Mouse (Mus musculus): ENCODE data around the gene Arid1b.

Gene Arid1b

GRCm38 (mm10) chr17:5021303-5022003 lies 27.3 kb downstream of the Arid1b start:
- DNase-seq (ENCODE audit: low read depth) = no peak

- no peak for DNase-seq (ENCODE audit: low read depth)
Measured at GRCm38 (mm10) chr17:5022019-5022544, 27.9 kb downstream of the Arid1b start.

- DNase-seq (ENCODE audit: low read depth) = no peak
Measured at GRCm38 (mm10) chr17:5023745-5024144, 29.6 kb downstream of the Arid1b start.

GRCm38 (mm10) chr17:5025400-5025799 lies 31.3 kb downstream of the Arid1b start:
- no peak for DNase-seq (ENCODE audit: low read depth)

DNA sequence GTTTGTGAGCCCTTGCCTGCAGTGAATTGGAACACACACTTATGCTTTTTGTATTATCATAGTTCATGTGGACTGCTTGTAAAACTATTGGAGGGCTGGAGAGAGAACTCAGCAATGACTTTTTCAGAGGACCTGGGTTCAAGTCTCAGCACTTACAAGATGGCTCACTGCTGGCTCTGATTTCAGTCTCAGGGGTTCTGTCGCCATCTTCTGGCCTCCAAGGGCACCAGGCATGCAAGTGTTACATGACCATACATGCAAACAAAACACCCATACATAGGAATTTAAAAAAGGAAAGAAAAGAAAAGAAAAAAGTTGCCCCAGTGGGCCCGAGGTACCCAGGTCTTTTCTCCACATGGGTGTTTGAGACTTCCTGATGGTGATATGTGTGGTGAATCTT lies 32.4 kb downstream of the Arid1b start:
- DNase-seq (ENCODE audit: low read depth) = peak; percentile 35

GRCm38 (mm10) chr17:5029148-5029547 lies 35.0 kb downstream of the Arid1b start:
- DNase-seq (ENCODE audit: low read depth) = no peak

GRCm38 (mm10) chr17:5030290-5030689 lies 36.2 kb downstream of the Arid1b start:
- DNase-seq (ENCODE audit: low read depth) = no peak

GRCm38 (mm10) chr17:5033346-5033745 lies 39.2 kb downstream of the Arid1b start:
- no peak for DNase-seq (ENCODE audit: low read depth)

GRCm38 (mm10) chr17:5034201-5034600 lies 40.1 kb downstream of the Arid1b start:
- no peak for DNase-seq (ENCODE audit: low read depth)

DNA sequence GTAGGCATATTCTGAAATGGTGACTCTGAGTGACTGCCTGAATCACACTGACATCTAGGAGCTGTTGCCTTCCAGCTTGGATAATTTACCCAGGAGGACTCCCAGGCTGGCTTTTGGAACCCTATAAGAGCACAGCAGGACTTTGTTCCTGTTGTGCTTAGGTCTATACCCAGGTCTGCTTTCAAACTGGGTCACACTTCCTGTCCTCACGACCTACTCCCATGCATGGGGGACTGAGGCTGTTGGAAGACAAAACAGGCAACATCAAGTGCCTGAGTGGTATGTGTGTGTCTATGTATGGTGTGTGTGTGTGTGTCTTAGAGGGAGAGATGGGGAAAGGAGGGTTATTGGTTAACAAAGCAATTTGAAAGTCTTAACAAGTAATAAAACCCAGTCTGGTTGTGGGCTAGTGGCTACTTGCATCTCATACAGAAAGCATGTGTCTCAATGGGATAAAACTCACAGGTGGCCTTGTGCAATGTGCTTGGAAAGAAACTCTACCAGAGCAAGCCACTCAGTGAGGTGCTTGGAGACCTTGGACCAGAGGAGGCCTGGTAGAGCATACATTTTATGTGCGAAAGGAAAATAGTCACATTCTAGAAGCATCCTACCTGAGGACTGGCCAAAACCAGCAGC lies 42.2 kb downstream of the Arid1b start:
- DNase-seq (ENCODE audit: low read depth) = peak; percentile 21

DNA sequence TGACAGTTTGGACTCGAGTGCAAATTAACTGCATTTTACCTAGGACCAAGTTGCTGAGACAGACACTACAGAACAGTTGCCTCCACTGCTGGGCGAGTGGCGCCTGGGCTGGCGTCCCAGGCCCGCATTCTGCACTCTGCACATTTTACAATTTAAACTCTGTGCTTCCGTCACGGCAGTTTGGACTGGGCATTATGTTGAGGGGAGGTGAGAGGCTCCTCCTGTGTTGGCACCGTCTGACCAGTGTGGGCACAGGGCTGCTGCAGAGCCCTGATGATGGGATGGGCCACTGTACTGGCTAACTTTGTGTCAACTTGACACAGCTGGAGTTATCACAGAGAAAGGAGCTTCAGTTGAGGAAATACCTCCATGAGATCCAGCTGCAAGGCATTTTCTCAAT lies 43.1 kb downstream of the Arid1b start:
- DNase-seq (ENCODE audit: low read depth) = no peak

DNA sequence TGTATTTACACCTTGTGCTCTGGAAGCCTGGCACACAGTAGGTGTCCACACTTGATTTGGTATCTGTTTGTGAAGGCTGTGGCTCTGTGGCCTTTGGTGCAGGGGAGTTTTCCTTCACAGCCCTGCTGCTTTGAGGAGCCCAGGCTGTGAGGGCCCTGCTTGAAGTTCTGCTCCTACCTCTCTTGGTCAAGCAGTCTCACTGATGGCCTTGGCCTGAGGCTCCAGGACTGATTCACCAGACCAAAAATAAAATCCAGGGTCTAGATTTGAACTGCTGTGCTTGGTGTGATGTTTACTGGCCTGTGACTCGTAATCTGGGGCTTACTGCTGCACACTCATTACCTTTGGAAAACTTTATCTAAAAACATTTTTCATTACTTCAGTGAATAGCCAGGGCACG lies 45.7 kb downstream of the Arid1b start:
- no peak for DNase-seq (ENCODE audit: low read depth)

DNA sequence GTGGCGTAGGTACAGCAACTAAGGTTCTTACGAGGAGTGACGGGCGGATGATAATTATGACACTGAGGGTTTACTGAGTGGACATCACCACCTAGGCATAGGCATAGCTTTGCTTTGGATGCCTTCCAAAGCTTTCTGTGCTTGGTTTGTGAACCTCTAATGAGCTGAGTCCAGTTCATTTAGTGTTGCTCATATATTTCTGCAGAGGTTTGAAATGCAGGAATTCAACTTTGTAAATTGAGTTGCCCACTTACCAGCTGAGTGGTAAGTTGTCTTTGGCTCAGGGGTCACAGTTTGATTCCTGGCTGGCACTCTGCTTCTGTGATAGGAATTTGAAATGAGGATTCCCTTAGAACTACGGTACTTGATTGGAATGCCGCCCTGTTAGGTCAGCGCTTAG lies 49.7 kb downstream of the Arid1b start:
- DNase-seq (ENCODE audit: low read depth) = no peak

DNA sequence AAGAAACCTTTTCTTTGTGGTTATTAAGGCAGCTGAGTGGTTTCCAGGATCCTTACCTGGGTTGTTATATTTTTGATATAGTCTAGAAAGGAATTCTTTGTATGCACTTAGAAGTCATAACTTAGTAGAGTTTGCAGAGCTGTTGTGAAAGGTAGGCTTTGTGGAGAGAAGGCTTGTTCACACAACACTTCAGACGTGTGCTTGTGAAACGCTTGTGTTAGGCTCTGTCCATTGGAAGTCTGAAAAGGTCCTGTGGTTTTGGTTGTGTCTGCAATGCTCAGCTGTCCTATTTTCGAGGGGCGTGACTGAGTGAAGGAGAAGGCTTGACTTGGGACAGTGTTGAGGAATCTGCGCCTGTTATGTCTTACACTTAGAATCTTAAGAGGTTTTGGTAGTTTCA lies 51.5 kb downstream of the Arid1b start:
- DNase-seq (ENCODE audit: low read depth) = no peak

GRCm38 (mm10) chr17:5047373-5047772 lies 53.2 kb downstream of the Arid1b start:
- peak; percentile 33 for DNase-seq (ENCODE audit: low read depth)

DNA sequence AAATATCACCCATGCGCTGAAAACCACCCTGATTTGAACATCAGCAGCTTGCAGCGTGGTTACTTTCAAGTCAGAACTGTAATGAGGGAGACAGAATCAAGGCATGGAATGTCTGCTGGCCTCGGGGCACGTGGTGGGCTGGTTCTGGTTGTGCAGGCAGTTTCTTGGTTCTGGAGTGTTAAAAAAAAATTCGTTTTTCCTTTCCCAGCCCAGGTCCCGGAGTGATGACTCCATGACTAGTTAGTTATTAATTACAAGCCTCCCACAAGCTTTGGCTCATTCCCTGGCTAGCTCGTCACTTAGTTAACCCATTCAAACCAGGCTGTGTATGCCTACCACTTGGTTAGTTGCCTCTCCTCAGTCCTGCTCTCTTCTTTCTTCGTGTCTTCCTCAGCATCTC lies 56.1 kb downstream of the Arid1b start:
- DNase-seq (ENCODE audit: low read depth) = no peak

DNA sequence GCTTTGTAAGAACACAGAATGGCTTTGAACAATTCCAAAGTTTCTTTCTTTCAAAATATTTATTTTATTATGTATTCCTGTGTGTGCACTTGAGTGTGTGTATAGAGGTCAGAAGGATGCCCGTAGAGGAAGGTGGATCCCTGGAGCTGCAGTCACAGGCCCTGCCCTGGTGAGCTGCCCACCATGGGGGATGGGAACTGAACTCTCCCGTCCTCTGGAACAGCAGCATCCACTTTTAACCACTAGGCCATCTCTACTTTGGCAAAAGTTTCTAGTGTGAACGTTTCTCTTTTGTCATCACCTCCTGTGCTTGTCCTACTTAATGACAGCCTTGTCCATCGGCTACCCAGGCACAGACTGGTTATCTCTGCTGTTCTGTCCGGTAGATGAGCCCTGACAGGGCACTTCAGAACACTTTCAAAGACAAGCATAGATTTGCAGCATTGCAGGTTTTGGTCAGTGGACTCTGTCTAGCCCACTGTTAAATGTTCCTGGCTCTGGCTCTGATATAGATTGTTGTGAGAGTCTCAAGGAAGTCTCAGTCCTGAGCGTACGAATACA lies 56.9 kb downstream of the Arid1b start:
- no peak for DNase-seq (ENCODE audit: low read depth)

- DNase-seq (ENCODE audit: low read depth) = no peak
Measured at GRCm38 (mm10) chr17:5052091-5052799, 58.1 kb downstream of the Arid1b start.

DNA sequence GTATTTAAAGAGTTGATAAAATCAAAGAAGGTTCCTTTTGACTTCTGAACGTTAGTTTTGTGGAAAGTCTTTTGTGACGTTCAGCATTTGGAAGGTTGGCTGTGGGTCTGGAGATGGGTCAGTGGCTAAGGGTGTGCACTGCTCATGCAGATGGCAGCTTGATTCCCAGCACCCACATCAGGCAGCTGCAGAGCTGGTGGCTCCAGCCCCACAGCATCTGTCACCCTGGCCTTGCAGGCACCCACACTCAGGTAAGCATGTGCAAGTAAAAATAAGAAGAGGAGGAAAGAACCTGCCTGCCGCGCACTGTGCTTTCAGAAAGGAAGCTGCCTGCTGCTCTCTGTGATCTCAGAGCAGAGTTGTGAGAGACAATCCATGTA lies 58.7 kb downstream of the Arid1b start:
- no peak for DNase-seq (ENCODE audit: low read depth)

GRCm38 (mm10) chr17:5053201-5053600 lies 59.1 kb downstream of the Arid1b start:
- DNase-seq (ENCODE audit: low read depth) = no peak

GRCm38 (mm10) chr17:5055412-5055811 lies 61.3 kb downstream of the Arid1b start:
- DNase-seq (ENCODE audit: low read depth) = no peak

DNA sequence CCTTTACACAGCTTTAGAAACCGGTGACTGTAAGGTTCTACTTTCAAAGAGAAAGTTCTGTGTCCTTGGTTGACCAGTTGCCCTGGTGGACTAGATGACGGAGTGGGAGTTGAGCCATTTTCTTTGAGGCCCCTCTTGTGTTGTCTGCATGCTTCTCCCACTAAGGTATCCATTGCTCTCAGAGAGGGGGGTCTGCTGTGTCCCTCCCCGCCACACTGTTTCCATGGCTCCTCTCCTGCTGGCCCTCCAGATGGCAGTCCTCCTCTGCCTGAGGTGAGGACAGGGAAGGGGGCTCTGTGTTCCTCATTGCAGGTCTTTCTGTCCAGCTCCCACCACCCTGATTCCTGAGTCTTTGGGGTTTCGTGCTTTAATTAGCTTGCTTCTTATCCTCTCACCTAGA lies 62.5 kb downstream of the Arid1b start:
- no peak for DNase-seq (ENCODE audit: low read depth)

DNA sequence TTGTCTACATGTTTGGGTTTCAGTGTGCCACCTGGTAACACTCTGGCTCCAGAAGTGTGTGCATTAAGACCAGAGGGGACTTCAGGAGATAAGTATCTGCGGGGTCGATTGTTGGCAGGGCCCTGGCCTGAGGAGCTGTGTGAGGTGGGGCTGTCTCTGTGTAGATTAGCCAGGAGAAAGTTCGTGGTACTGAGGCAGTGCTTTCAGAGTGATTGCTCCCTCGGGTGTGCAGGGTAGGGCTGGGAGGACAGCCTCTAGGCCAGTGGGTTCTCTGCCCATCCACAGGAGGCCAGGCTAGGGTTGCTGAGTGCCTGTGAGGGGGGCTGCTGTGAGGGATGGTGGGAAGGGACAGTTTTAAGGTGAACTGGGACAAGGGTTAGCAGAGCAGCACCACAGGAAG lies 63.2 kb downstream of the Arid1b start:
- no peak for DNase-seq (ENCODE audit: low read depth)
